Mouse (Mus musculus) lung, adult 18-20 months (tissue): ENCODE results near the gene Atxn2l.

ENCODE experiments used
- DNase-seq, 2 experiments: peaks; one replicate each; pipeline ENCODE4 v3.0.0; 2022; ENCODE audit warnings: mixed read lengths in 2 of 2

Gene Atxn2l

GRCm38 (mm10) chr7:126460623-126461399 is 42.4 kb downstream of the Atxn2l start:
- no peak for DNase-seq

DNA sequence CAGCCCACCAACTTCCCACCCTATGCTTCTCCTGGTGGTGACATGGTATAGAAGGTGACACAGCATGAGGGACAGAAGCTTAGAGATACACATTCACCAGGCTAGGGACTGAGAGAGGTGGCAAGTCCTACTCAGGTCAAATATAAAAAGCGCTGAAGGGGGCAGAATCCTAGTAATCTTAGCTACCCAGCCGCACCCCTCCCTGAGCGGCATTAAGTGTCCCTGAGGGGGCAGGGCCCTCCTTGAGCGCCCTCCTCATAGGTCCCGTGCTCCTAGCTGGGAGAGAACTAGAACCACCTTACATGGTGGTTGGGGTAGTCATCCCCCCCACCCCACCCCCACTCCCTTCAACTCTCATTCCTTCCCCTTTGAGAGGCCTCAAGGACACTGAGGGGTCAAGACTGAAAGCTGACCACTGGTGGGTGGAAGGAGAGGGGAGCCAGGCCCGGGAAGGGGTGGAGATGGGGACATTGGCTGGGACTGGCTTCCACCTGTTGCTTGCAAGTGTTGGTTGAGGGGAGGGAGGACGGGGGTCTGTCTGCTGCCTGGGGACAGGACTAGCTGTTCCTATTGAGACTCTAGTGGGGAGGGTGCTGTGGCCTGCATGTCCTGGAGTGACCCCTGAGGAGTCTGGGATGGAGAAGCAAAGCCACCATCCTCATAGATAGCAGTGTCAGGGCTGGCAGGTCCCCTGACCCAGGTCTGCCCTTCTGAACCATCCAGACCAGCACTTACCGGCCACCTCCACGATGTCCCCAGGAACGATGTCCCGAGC is 44.2 kb downstream of the Atxn2l start:
- no peak for DNase-seq

- DNase-seq, result no peak
These were observed 45.0 kb downstream of the Atxn2l start for GRCm38 (mm10) chr7:126458225-126458624.

DNA sequence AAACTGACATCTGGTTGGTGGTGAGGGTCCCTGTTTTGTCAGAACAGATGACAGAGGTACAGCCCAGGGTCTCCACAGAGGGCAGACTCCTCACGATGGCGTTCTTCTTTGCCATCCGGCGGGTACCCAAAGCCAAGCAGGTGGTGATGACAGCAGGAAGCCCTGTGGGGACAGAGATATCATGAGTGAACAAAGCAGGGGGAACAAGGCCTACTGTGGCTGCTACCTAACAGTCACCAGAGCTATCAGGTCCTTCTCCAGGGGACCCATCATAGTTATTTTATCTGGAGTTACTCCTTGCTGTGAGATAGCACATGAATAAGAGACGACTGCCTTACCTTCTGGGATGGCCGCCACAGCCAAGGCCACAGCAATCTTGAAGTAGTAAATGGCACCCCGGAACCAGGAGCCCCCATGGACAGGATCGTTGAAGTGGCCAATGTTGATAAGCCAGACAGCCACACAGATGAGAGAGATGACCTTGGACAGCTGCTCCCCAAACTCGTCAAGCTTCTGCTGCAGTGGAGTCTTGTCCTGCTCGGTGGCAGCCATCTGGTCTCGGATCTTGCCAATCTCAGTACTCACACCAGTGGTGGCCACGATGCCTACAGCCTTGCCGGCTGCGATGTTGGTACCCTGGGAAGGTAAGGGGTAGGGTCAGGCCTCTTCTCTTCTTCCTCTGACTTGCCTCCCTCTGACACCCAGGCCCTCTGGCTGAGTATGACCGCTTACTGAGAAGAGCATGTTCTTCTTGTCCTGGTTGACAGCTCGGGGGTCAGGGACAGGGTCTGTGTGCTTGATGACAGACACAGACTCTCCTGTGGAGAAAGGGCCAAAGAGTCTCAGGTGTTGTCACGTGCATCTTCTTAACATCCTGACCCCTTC is 46.6 kb downstream of the Atxn2l start:
- no peak for DNase-seq

DNA sequence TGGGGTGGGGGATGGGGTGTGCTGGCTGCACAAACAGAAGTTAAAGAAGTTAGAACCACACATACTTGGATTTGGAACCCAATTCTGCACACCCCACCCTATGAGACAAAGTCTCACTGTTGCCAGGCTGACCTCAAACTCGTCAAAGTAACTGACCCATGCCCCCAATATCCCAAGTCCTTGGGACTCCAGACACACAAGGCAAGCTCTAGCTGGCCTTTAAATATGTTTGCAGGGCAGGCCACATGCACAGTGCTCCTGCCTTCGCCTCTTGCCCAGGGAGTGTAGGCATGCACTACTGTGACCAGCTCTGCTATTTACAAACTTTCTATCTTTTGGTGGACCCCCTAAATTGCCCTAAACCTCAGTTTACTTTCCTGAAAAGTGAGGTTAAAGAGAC is 48.0 kb downstream of the Atxn2l start:
- DNase-seq, result no peak

DNA sequence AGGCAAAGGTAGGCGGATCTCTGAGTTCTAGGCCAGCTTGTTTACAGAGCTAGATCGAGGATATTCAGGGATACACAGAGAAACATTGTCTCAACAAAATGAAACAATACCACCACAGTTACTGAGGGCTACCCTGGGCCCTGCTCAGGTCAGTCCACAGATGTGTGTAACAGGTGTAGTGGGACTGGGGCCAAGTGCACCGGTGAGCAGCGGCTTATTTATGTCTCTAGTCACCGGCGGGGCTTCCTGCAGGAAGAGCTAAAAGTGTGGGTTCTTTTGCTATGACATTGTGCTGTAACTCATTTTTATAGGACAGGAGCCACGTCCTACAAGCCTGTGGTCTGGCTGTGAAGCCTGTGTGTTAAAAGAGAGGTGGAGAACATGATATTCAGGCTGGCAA is 49.4 kb downstream of the Atxn2l start:
- no peak for DNase-seq

DNA sequence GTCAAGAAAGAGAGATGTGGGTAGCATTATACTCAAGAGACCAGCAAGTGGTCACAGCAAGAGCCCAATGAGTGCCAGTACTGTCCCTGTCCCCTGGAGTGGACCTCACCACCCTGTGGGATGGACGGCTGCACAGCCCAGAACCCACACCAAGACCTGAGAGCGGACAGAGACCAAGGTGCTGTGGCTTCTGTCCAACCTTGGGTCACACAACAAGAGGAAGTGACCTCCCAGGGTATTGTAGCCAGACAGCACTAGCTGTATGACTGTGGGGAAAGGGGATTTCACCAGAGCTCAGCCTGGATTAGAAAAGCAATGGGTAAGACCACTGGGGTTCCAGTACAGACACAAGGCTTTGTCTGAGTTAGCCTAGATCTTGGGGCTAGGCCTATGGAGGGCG is 51.0 kb downstream of the Atxn2l start:
- no peak for DNase-seq

DNA sequence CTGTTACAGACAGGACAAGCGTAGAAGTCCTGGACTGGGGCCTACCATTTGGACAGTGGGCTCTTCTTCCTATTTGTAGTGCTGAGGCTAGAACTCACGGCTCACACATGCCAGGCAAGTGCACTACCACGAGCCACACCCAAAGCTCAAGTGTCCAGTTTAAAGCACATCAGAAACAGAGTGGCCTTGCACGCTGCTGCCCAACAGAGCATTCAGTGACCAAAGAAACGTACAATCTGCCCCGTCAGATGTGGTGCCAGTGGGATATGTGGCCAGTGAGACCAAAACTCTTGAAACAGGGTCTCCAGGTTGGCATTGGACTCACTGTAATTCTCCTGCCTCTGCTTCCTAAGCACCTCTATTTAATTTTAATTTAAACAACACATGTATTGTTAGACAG is 52.6 kb downstream of the Atxn2l start:
- DNase-seq, result no peak

- no peak for DNase-seq
These were observed 53.2 kb downstream of the Atxn2l start for GRCm38 (mm10) chr7:126449991-126450390.

- no peak for DNase-seq
These were observed 54.8 kb downstream of the Atxn2l start for GRCm38 (mm10) chr7:126448481-126448880.

DNA sequence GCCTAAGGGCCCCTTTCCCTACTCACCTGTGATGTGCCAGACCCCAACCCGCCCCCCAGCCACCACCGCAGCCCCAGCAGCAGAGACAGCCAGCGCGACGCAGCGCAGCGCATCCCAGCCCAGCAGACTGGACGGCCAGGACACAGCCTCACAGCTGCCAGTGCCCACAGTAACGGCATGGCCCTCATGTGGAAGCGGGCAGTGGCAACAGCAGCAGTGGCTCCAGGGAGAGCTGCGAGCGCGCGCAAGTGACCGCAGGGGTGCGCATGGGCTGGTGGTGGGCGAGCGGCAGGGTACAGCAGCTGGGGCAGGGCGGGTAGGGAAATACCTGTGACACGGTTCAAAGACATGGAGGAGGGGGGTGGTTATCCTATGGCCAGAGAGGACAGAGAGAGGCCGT is 57.0 kb downstream of the Atxn2l start:
- no peak for DNase-seq

DNA sequence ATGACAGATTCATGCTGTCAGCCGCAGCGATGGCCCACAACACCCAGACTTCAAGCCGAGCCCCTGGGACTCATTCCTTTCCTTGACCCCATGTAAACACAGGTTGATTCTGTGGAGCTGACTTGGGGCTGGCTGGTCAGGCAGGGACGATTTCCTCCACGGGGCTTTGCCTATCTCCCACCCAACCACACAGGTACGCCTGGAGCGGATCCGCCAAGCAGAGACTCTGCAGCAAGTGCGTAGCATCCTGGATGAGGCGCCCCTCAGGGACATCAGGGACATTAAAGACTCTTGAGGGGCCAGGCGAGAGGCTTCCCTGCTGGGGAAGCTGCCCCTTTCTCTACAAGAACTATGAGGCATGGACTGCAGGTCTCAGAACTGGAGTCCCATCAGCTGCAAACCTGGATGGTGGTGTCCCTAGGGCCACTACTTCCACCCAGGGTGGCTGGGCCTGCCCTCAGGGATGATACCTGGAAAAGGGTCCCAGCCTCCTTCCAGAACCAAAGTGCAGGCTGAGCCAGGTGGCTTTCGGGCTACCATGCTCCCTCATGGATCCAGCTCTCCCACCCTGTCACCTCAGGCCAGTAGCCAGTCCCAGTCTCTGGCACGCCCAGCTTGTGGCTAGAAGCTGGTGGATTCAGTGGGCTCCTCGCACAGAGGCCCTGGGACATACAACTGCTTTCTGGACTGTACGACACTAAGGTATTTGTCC is 58.0 kb downstream of the Atxn2l start:
- DNase-seq, result no peak

DNA sequence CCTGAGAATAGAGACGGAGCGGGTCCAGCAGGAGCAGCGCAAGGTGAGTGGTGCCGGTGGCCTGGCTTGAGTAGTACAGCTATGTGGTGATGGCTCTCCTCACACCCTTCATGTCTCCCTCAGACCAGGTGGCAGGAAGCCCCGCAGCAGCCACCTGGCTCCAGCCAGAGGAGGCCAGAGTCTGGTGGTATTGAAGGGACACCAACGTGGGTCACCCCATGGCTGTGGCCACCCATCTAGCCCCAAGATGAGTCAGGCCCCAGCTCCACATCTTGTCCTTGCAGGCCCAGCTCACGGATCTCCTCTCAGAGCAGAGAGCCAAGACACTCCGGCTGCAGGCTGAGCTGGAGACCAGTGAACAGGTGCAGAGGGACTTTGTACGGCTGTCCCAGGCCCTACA is 58.7 kb downstream of the Atxn2l start:
- no peak for DNase-seq

DNA sequence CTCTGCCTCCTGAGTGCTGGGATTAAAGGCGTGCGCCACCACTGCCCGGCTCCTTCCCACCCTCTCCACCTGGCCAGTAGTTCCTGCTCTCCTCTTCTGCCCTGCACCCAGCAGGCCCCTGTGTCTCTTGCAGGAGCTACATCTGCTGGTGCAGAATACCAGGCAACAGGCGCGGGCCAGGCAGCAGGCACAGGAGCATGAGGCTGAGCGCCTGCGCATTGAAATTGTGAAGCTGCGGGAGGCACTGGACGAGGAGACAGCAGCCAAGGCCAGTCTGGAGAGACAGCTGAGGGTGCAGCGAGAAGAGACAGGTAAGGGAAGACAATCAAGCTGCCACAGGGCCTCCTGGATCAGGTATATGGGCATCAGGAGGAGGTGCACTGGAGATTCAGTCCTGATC is 59.2 kb downstream of the Atxn2l start:
- no peak for DNase-seq
